Mouse (Mus musculus) limb, embryonic 10.5 days (tissue): ENCODE data around the gene Fat2. TPM values are rescaled to one million over a fixed set of nuclear protein-coding genes. Genes with fewer than 3 reads are reported as not detected.

Experiments used
- DNase-seq: peaks from one replicate; pipeline ENCODE4 v3.0.0-alpha.2; 2017; ENCODE audit warnings: low spot score
- H3K27ac ChIP-seq: fragments of 300-500 bp; sonication (generic); 2 replicates; pipeline ENCODE4 v1.5.1; 2016; ENCODE audit warnings: mild to moderate bottlenecking
- H3K27me3 ChIP-seq: fragments of 300-500 bp; sonication (generic); 2 replicates; pipeline ENCODE4 v1.6.1; 2016; ENCODE audit warnings: low read depth, mild to moderate bottlenecking; ENCODE audit not compliant: poor library complexity, severe bottlenecking
- H3K36me3 ChIP-seq: fragments of 300-500 bp; sonication (generic); 2 replicates; pipeline ENCODE4 v1.6.1; 2016; ENCODE audit warnings: mild to moderate bottlenecking, moderate library complexity
- H3K4me1 ChIP-seq: fragments of 300-500 bp; sonication (generic); 2 replicates; pipeline ENCODE4 v1.6.1; 2016
- H3K4me3 ChIP-seq: fragments of 300-500 bp; sonication (generic); 2 replicates; pipeline ENCODE4 v1.5.1; 2016; ENCODE audit warnings: mild to moderate bottlenecking, moderate library complexity
- H3K9me3 ChIP-seq: fragments of 300-500 bp; sonication (generic); replicated peaks from 2 replicates; pipeline ENCODE4 v1.6.1; 2016; ENCODE audit warnings: mild to moderate bottlenecking
- WGBS: fragments of 180-500 bp; shearing (Covaris S2); methylation state at CpG from one replicate; pipeline ENCODE4 v1.1.7; 2016; 5-methylcytosine and 5-hydroxymethylcytosine counted together
- polyA plus RNA-seq: library from polyadenylated mRNA; unstranded; fragments of >200 nt; fragmentation: Nextera tagmentation; extraction: Ambion mirVana; gene quantifications from 2 replicates; pipeline ENCODE4 v1.2.1, GENCODE M21; 2016

Fat2 gene
- polyA plus RNA-seq, 1 experiment from 2014 or later: 0.20 TPM

DNA sequence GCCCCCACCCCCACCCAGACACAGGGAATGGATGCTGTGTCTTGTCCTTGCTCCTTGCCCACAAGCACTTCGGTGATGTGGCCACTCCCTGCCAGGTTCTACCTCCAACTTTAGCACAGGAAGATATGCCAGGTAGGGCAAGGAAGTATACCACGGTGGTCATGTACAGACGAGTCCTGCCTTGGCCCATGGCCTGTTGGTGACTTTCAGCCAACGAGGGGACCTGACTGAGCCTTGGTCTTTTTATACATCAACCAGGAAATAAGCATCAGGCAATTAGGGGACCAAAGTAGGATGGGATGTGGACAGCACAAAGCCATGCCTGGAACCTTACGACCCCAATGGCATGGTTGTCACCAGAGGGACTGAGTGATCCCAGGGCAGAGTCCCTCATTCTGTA is 9.3 kb downstream of the Fat2 start:
- DNase-seq: no peak
- H3K27me3 ChIP-seq: no peaks in the 10 kb centered on the region
- no peak overlapping the region for H3K4me3 ChIP-seq
- no peaks in the 10 kb centered on the region for H3K4me1 ChIP-seq
- no peaks in the 10 kb centered on the region for H3K36me3 ChIP-seq
- no peak overlapping the region for H3K27ac ChIP-seq
- 84% methylated on average over 5 of the region's 5 CpGs for WGBS
- no peaks in the 10 kb centered on the region for H3K9me3 ChIP-seq

DNA sequence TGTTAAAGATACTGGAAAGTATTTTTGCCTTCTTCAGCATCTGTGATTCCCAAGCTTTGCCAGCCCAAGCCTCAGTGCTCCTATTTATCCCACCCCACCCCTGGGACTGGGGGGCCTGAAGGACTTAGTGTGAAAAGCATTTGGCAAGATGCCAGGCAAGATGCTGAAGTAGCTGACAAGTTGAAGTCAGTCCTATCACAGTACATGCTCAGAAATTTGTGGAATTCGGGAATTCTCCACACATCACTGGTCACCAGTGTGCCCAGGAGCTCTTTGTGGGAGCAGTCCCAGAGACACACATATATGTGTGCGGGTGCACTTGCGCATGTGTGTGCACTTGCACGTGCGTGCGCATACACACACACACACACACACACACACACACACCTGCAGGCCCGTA is 10.2 kb downstream of the Fat2 start:
- Histone ChIP-seq H3K9me3 (no peaks in the 10 kb centered on the region), H3K27me3 (no peaks in the 10 kb centered on the region), H3K4me3 (no peak overlapping the region), H3K4me1 (no peaks in the 10 kb centered on the region), H3K27ac (no peak overlapping the region), H3K36me3 (no peaks in the 10 kb centered on the region)
- 92% methylated on average over 7 of the region's 7 CpGs for WGBS
- DNase-seq: no peak

DNA sequence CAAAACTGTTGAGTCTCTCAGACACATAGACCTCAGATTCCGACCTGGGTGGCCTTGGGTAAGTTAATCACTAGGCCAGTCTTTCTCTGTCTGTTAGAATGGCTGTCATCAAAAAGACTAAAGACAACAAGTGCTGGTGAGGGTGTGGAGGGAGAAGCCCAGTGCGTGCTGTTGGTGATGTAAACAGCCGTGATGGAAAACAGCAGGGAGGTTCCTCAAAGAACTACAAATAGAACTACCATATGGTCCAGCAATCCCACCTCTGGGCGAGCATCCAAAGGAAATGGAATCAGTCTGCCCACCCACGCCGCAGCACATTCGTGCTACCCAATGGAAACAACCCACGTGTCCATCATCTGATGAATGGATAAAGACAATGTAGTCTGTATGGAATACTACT is 12.5 kb downstream of the Fat2 start:
- no peaks in the 10 kb centered on the region for H3K4me1 ChIP-seq
- WGBS: 71% methylated on average over 8 of the region's 8 CpGs
- no peaks in the 10 kb centered on the region for H3K9me3 ChIP-seq
- no peak overlapping the region for H3K4me3 ChIP-seq
- DNase-seq: no peak
- no peak overlapping the region for H3K27ac ChIP-seq
- no peaks in the 10 kb centered on the region for H3K36me3 ChIP-seq
- no peaks in the 10 kb centered on the region for H3K27me3 ChIP-seq

DNA sequence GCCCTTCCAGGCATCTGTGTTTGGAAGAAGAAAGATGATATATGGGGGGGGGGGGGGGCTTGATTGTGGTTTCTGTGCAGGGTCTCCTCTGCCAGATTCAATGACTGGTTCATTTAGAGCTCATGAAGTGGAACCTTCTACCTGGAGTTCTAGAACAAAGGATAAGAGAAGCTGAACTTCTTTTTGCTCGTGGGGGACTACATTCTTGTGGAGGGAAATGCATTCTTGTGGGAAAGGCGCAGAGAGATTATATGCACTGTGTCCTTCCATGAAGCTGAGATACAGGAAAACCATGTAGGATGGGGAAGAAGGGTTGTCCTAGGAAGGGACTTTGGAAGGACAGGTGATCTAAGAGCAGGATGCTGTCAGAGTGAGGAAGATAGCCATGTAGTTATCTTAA is 15.4 kb downstream of the Fat2 start:
- Histone ChIP-seq H3K36me3 (no peaks in the 10 kb centered on the region), H3K27me3 (no peaks in the 10 kb centered on the region), H3K27ac (no peak overlapping the region), H3K9me3 (no peaks in the 10 kb centered on the region), H3K4me1 (no peaks in the 10 kb centered on the region), H3K4me3 (no peak overlapping the region)
- DNase-seq: no peak
- WGBS: 78% methylated on average over 2 of the region's 2 CpGs

DNA sequence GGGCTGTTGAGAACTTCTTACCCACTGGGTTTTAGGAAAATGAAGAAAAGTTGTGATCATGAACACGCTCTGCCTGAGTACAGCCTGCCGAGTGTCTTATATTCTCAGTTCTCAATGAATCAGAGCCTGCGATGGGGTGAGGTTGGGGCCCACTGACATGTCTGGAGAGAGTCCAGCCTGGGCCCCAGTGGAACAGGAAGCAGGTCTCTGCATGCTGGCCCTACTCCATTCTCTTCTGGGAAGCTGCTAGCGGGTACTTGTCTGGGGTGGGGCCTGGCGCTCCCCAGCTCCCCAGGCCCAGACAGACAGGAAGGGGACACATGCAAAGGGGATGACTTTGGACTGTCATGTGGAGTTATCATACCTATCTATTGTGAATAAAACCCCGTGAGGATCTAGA is 20.4 kb downstream of the Fat2 start:
- 89% methylated on average over 6 of the region's 6 CpGs for WGBS

DNA sequence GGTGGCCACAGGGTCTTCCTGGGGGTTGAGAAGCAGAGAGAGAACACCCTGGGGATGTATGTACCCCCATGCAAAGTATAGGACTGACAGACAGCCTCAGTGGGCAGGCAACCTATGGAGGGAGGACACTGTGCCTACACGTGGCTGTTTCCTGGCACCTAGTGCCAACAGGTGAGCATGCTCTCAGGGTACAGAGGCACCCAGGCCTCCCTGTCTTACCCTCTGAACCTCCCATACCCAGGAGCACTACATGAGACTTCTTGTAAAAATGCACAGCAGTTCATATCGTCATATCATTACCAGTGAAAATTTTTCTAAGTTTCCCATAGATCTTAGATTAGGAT is 21.7 kb downstream of the Fat2 start:
- Histone ChIP-seq H3K4me3 (peak overlapping the region; percentile 18; the same call in 1 of the 2 replicates), H3K27ac (no peak overlapping the region), H3K9me3 (no peaks in the 10 kb centered on the region), H3K4me1 (peaks cover 7% of the 10 kb centered on the region), H3K27me3 (peaks cover 22% of the 10 kb centered on the region), H3K36me3 (no peaks in the 10 kb centered on the region)
- no peak for DNase-seq
- WGBS: 48% methylated on average over 2 of the region's 2 CpGs

More for the DNA sequence above, 20.4 kb downstream of the Fat2 start:
- no peak for DNase-seq
- Histone ChIP-seq H3K9me3 (no peaks in the 10 kb centered on the region), H3K27me3 (peaks cover 22% of the 10 kb centered on the region), H3K4me3 (no peak overlapping the region), H3K36me3 (no peaks in the 10 kb centered on the region), H3K4me1 (peaks cover 7% of the 10 kb centered on the region), H3K27ac (no peak overlapping the region)

DNA sequence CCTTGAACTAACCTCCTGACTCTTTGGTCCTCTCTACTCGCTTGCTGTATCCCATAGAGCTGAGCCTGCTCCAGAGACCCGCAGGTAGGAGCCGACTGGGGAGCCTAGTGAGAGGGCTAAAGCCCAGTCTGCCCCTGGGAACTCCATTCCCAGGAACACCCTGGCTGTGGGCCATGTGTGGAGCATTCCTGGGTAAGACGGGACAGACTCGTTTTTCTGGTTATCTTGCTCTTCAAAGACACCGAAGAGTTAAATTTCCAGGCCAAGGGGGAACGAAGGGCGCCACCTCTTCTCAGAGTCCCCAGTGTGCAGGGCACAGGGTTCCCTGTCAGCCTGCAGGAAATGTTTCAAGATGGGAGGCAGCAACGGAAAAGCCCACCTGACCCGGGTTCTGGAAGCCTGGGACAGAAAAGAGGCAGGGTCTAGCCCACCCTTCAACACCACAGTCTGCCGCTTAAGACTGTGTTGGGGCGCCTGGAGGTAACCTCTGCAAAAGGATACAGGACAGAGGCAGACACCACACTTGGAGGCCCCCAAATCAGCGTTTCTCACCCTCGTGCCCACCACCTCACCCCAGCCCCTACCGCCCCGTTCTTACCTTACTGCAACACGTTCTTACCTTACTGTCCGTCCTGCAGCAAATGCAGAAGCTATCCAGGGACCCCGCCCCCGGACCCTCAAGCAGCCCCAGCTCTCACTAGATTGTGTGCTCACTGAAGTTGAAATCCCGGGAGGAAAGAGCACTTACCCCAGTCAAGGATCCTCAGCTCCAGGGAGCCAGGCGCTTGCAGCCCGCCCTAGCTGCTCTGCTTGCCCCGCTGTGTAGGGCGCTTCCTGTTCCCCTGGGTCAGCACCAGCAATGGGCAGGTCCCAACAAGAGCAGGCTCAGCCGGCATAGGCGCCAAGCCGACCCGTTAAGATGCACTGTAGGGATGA is 22.3 kb downstream of the Fat2 start:
- H3K27me3 ChIP-seq: peaks cover 22% of the 10 kb centered on the region
- WGBS: 24% methylated on average over 29 of the region's 29 CpGs
- DNase-seq: peak; percentile 32
- peak overlapping the region; percentile 18; the same call in 1 of the 2 replicates for H3K4me3 ChIP-seq
- no peaks in the 10 kb centered on the region for H3K9me3 ChIP-seq
- no peak overlapping the region for H3K27ac ChIP-seq
- H3K36me3 ChIP-seq: no peaks in the 10 kb centered on the region
- peaks cover 7% of the 10 kb centered on the region for H3K4me1 ChIP-seq

DNA sequence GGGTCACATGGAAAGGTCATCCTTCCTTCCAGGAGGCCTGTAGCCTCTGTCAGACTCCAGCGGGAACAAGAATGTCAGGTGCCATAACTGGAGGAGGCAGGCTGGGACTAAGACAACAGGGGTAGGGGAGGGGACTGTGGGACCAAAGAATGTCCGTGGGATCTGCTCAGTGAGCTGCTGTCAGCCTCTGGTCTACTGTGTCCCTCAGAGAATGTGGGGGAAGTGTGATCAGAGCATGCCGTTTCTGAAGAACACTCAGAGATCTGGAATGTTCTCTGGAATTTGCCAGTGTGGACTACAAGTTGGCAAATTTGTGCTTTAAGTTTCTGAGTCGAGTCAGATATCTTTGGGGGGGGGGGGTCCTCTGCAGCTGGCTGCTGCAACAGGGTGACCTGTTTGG is 34.0 kb downstream of the Fat2 start:
- Histone ChIP-seq H3K4me1 (peaks cover 5% of the 10 kb centered on the region; the same call in 1 of the 2 replicates), H3K36me3 (no peaks in the 10 kb centered on the region), H3K4me3 (no peak overlapping the region), H3K9me3 (no peaks in the 10 kb centered on the region), H3K27ac (no peak overlapping the region), H3K27me3 (no peaks in the 10 kb centered on the region)
- DNase-seq: no peak
- WGBS: 77% methylated on average over 4 of the region's 4 CpGs

DNA sequence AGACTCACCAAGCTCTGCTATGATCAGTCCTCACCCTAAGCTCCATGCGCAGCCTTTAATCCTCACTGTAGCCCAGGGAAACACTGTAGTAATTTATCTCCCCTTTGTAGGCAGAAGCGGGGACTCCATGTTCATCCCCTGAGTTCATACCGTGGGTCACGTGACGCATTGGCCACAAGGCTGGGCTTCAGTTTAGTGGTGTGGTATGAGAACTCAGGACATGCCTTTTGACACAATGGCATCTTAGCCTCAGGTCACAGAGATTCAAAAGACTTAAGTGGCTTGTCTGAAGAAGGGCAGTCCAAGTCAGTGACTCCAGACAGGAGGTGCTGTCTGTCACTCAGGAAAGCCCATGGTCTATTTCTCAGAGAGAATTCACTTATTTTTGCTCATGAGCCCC is 43.2 kb downstream of the Fat2 start:
- 89% methylated on average over 5 of the region's 5 CpGs for WGBS
- DNase-seq: no peak
- no peak overlapping the region for H3K27ac ChIP-seq
- H3K4me3 ChIP-seq: no peak overlapping the region
- H3K9me3 ChIP-seq: no peaks in the 10 kb centered on the region
- no peaks in the 10 kb centered on the region for H3K36me3 ChIP-seq
- no peaks in the 10 kb centered on the region for H3K27me3 ChIP-seq
- H3K4me1 ChIP-seq: no peaks in the 10 kb centered on the region

DNA sequence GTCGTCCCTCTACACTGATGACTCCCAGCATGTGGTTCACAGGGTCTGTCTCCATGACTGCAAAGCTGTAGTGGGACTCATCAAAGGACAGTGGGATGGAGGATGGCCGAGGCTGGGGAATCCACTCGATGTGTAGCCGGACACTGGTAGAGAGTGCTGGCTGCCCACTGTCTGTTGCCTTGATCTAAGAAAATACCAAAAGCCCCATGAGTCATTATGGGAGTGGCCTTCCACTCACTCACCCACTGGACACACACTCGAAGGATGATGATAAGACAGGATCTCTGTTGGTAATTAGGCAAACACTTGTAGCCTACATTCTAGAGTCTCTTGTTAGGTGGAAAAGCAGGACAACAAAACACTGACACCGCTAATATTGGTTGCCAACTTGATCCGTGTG is 44.5 kb downstream of the Fat2 start:
- no peak overlapping the region for H3K4me3 ChIP-seq
- H3K9me3 ChIP-seq: no peaks in the 10 kb centered on the region
- no peaks in the 10 kb centered on the region for H3K27me3 ChIP-seq
- no peaks in the 10 kb centered on the region for H3K4me1 ChIP-seq
- 91% methylated on average over 7 of the region's 7 CpGs for WGBS
- H3K36me3 ChIP-seq: no peaks in the 10 kb centered on the region
- H3K27ac ChIP-seq: no peak overlapping the region
- no peak for DNase-seq

DNA sequence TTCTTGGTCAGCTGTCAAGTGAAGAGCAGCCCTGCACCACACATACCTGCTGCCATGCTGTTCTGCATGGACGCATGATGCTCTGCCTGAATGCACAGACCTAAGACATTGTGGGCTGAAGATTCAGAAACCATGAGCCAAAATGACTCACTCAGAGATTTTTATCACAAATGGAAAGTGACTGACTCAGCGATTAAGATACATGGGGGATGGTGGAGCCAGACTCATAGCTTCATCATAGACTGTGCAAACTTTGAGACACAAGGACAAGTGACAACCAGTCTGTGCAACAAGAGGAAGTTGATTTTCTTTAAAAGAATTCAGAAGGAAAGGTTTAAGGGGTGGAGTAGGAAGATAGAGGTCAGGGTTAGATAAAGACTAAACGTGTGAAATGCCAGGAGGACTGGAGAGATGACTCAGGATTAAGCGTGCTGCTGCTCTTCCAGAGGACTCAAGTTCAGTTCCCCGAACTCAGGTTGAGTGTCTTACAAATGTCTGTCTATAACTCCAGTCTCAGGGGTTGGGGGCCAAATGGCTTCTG is 46.4 kb downstream of the Fat2 start:
- H3K4me1 ChIP-seq: no peaks in the 10 kb centered on the region

DNA sequence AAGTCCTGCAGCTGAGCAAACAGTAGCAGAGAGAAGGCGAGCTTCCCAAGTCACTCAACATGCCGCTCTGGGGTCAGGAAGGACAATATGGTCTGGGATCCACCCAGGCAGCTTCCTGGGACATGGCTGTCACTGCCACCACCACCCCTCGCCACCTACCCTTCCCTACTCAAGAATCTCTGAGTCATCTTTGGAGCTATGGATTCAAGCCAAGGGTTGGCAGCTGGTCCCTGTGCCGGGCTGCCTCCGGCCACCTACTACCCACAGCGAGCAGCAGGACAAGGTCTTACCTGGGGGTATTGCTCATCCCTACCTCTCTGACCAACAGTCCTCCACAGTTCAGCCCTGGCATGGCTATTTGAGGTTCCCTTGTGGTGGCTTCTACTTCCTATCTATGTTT is 61.6 kb downstream of the Fat2 start:
- Histone ChIP-seq H3K9me3 (no peaks in the 10 kb centered on the region), H3K27me3 (no peaks in the 10 kb centered on the region), H3K4me1 (no peaks in the 10 kb centered on the region), H3K4me3 (no peak overlapping the region), H3K36me3 (no peaks in the 10 kb centered on the region), H3K27ac (no peak overlapping the region)
- WGBS: 84% methylated on average over 6 of the region's 6 CpGs
- DNase-seq: no peak

More for the DNA sequence above, 46.4 kb downstream of the Fat2 start:
- H3K36me3 ChIP-seq: no peaks in the 10 kb centered on the region
- WGBS: 87% methylated on average over 5 of the region's 5 CpGs
- no peak overlapping the region for H3K27ac ChIP-seq
- H3K4me3 ChIP-seq: no peak overlapping the region
- H3K27me3 ChIP-seq: no peaks in the 10 kb centered on the region
- no peaks in the 10 kb centered on the region for H3K9me3 ChIP-seq
- no peak for DNase-seq

DNA sequence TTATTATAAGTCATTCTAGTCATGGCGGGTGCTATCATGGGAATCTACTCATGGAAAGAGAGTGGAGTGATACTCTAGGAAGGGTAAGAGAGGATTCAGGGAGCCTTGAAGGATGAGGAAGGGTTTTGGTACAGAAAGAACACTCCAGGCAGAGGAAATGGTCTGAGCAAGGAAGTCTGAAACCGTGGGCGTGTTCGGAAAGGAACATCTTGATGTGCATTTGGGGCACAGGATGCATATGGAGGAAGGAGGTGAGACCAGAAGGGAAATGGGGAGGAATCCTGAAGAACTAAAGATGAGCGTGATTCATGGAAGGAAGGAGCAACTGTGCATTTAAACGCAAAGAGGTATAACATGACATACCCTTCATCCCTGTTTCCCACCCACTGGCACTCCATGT is 67.8 kb downstream of the Fat2 start:
- no peak for DNase-seq
- H3K36me3 ChIP-seq: no peaks in the 10 kb centered on the region
- no peak overlapping the region for H3K27ac ChIP-seq
- H3K27me3 ChIP-seq: no peaks in the 10 kb centered on the region
- H3K9me3 ChIP-seq: no peaks in the 10 kb centered on the region
- H3K4me1 ChIP-seq: no peaks in the 10 kb centered on the region
- WGBS: 92% methylated on average over 6 of the region's 6 CpGs
- H3K4me3 ChIP-seq: no peak overlapping the region
